Mouse (Mus musculus) MEL (cell line): Measurements from ENCODE around the gene Rps11. TPM values are rescaled to one million over a fixed set of nuclear protein-coding genes. Genes with fewer than 3 reads are reported as not detected.

ENCODE experiments used
- DNase-seq: peaks from one replicate; pipeline ENCODE4 v3.0.0; 2011; ENCODE audit warnings: low read depth, low spot score
- H3K27ac ChIP-seq: 2 replicates; pipeline ENCODE4 v1.5.1; 2012; ENCODE audit warnings: low read depth, mild to moderate bottlenecking, control low read depth, low read length, moderate library complexity; ENCODE audit not compliant: control insufficient read depth
- H3K27me3 ChIP-seq, 2 experiments: fragments of 150-350 bp in 1 of 2; sonication (generic) in 1 of 2; 2 replicates each; pipeline ENCODE4 v1.6.1; 2012; ENCODE audit warnings: low read length in 2 of 2, mild to moderate bottlenecking in 2 of 2, improper control_type of control experiment in 1 of 2, moderate library complexity in 1 of 2; ENCODE audit not compliant: insufficient read depth in 2 of 2, control insufficient read depth in 1 of 2
- H3K36me3 ChIP-seq, 2 experiments: 2 replicates each; pipeline ENCODE4 v1.6.1; 2012 to 2014; ENCODE audit warnings: low read length in 2 of 2, improper control_type of control experiment in 1 of 2, inconsistent platforms in 1 of 2, mild to moderate bottlenecking in 1 of 2; ENCODE audit not compliant: insufficient read depth in 2 of 2, control insufficient read depth in 1 of 2
- H3K4me1 ChIP-seq, 2 experiments: fragments of 150-350 bp in 1 of 2; sonication (generic) in 1 of 2; 2 replicates each; pipeline ENCODE4 v1.6.1; 2012; ENCODE audit warnings: low read length in 2 of 2, improper control_type of control experiment in 1 of 2, mild to moderate bottlenecking in 1 of 2; ENCODE audit not compliant: insufficient read depth in 2 of 2, control insufficient read depth in 1 of 2
- H3K4me3 ChIP-seq, 2 experiments: fragments of 150-350 bp in 1 of 2; sonication (generic) in 1 of 2; 2 replicates each; pipeline ENCODE4 v1.5.1; 2012; ENCODE audit warnings: low read depth in 2 of 2, low read length in 2 of 2, mild to moderate bottlenecking in 2 of 2, moderate library complexity in 2 of 2, control low read depth in 1 of 2, improper control_type of control experiment in 1 of 2; ENCODE audit not compliant: control insufficient read depth in 1 of 2, insufficient read depth in 1 of 2
- H3K79me2 ChIP-seq: 2 replicates; pipeline ENCODE4 v1.6.1; 2012; ENCODE audit warnings: mild to moderate bottlenecking, low read length, moderate library complexity; ENCODE audit not compliant: control insufficient read depth, poor library complexity, insufficient read depth
- H3K9ac ChIP-seq: 2 replicates; pipeline ENCODE4 v1.6.1; 2012; ENCODE audit warnings: low read depth, mild to moderate bottlenecking, control low read depth, low read length, moderate library complexity; ENCODE audit not compliant: control insufficient read depth, poor library complexity, severe bottlenecking
- H3K9me3 ChIP-seq: fragments of 150-350 bp; sonication (generic); replicated peaks from 2 replicates; pipeline ENCODE4 v1.6.1; 2012; ENCODE audit warnings: mild to moderate bottlenecking, low read length, improper control_type of control experiment, moderate library complexity; ENCODE audit not compliant: insufficient read depth
- CTCF ChIP-seq, 3 experiments: IDR thresholded peaks in 2 of 3; conservative IDR thresholded peaks in 1 of 3; 2 replicates each; pipeline ENCODE4 v1.5.1; 2011 to 2012; ENCODE audit warnings: low read length in 3 of 3, low read depth in 2 of 3, mild to moderate bottlenecking in 2 of 3, improper control_type of control experiment in 1 of 3, inconsistent platforms in 1 of 3, mixed read lengths in 1 of 3, moderate library complexity in 1 of 3; ENCODE audit not compliant: control insufficient read depth in 1 of 3, insufficient read depth in 1 of 3, poor library complexity in 1 of 3, severe bottlenecking in 1 of 3
- E2F4 ChIP-seq: IDR thresholded peaks from 2 replicates; pipeline ENCODE4 v1.6.1; 2011; ENCODE audit warnings: low read depth, low read length, improper control_type of control experiment, borderline replicate concordance
- ELF1 ChIP-seq: IDR thresholded peaks from 2 replicates; pipeline ENCODE4 v1.6.1; 2014; ENCODE audit warnings: low read depth, mild to moderate bottlenecking, inconsistent platforms, low read length, improper control_type of control experiment, moderate library complexity
- EP300 ChIP-seq, 2 experiments: IDR thresholded peaks; 2 replicates each; pipeline ENCODE4 v1.6.1; 2011; ENCODE audit warnings: improper control_type of control experiment in 2 of 2, low read length in 2 of 2, low read depth in 1 of 2, mild to moderate bottlenecking in 1 of 2
- ETS1 ChIP-seq: IDR thresholded peaks from 2 replicates; pipeline ENCODE4 v1.6.1; 2012; ENCODE audit warnings: low read depth, mild to moderate bottlenecking, inconsistent platforms, low read length, improper control_type of control experiment, moderate library complexity
- GABPA ChIP-seq: IDR thresholded peaks from 2 replicates; pipeline ENCODE4 v1.6.1; 2012; ENCODE audit warnings: low read depth, mild to moderate bottlenecking, inconsistent platforms, low read length, improper control_type of control experiment, moderate library complexity
- GATA1 ChIP-seq: IDR thresholded peaks from 2 replicates; pipeline ENCODE4 v1.6.1; 2011; ENCODE audit warnings: low read depth, low read length, improper control_type of control experiment
- HCFC1 ChIP-seq: IDR thresholded peaks from 2 replicates; pipeline ENCODE4 v1.6.1; 2012; ENCODE audit warnings: low read depth, mild to moderate bottlenecking, inconsistent platforms, low read length, improper control_type of control experiment, moderate library complexity
- KAT2A ChIP-seq: conservative IDR thresholded peaks from 2 replicates; pipeline ENCODE4 v1.6.1; 2012; ENCODE audit warnings: low read depth, low read length, improper control_type of control experiment, inconsistent platforms
- MAX ChIP-seq: IDR thresholded peaks from 2 replicates; pipeline ENCODE4 v1.6.1; 2011; ENCODE audit warnings: low read length, improper control_type of control experiment
- MAZ ChIP-seq: IDR thresholded peaks from 2 replicates; pipeline ENCODE4 v1.6.1; 2012; ENCODE audit warnings: low read depth, mild to moderate bottlenecking, inconsistent platforms, low read length, improper control_type of control experiment
- MXI1 ChIP-seq: IDR thresholded peaks from 2 replicates; pipeline ENCODE4 v1.6.1; 2011; ENCODE audit warnings: mild to moderate bottlenecking, low read depth, low read length, improper control_type of control experiment
- MYB ChIP-seq: IDR thresholded peaks from 2 replicates; pipeline ENCODE4 v1.6.1; 2011; ENCODE audit warnings: mild to moderate bottlenecking, low read depth, low read length, improper control_type of control experiment
- MYC ChIP-seq: IDR thresholded peaks from 2 replicates; pipeline ENCODE4 v1.6.1; 2011; ENCODE audit warnings: low read depth, mild to moderate bottlenecking, low read length, improper control_type of control experiment, moderate library complexity
- NELFE ChIP-seq: IDR thresholded peaks from 2 replicates; pipeline ENCODE4 v1.6.1; 2011; ENCODE audit warnings: low read depth, low read length, improper control_type of control experiment
- NRF1 ChIP-seq: IDR thresholded peaks from 2 replicates; pipeline ENCODE4 v1.6.1; 2014; ENCODE audit warnings: low read depth, mild to moderate bottlenecking, inconsistent platforms, low read length, improper control_type of control experiment, moderate library complexity; ENCODE audit not compliant: poor library complexity, insufficient read depth, severe bottlenecking
- POLR2A ChIP-seq, 2 experiments: IDR thresholded peaks; 2 replicates each; pipeline ENCODE4 v1.6.1; 2011 to 2012; ENCODE audit warnings: low read length in 2 of 2, mild to moderate bottlenecking in 2 of 2, control low read depth in 1 of 2, improper control_type of control experiment in 1 of 2, low read depth in 1 of 2, moderate library complexity in 1 of 2; ENCODE audit not compliant: control insufficient read depth in 1 of 2, insufficient read depth in 1 of 2, poor library complexity in 1 of 2
- RCOR1 ChIP-seq: IDR thresholded peaks from 2 replicates; pipeline ENCODE4 v1.6.1; 2012; ENCODE audit warnings: low read depth, mild to moderate bottlenecking, inconsistent platforms, low read length, improper control_type of control experiment
- SIN3A ChIP-seq: IDR thresholded peaks from 2 replicates; pipeline ENCODE4 v1.6.1; 2012; ENCODE audit warnings: low read length, improper control_type of control experiment, inconsistent platforms
- TAL1 ChIP-seq: IDR thresholded peaks from 2 replicates; pipeline ENCODE4 v1.6.1; 2012; ENCODE audit warnings: mild to moderate bottlenecking, inconsistent platforms, low read length, moderate library complexity, mixed read lengths
- TBP ChIP-seq: IDR thresholded peaks from 2 replicates; pipeline ENCODE4 v1.8.0; 2011; ENCODE audit warnings: low read depth, low read length, improper control_type of control experiment
- TCF12 ChIP-seq: IDR thresholded peaks from 2 replicates; pipeline ENCODE4 v1.6.1; 2014; ENCODE audit warnings: low read depth, mild to moderate bottlenecking, inconsistent platforms, low read length, improper control_type of control experiment, moderate library complexity
- USF1 ChIP-seq: IDR thresholded peaks from 2 replicates; pipeline ENCODE4 v1.6.1; 2014; ENCODE audit warnings: low read depth, mild to moderate bottlenecking, inconsistent platforms, low read length, improper control_type of control experiment, moderate library complexity
- USF2 ChIP-seq, 2 experiments: IDR thresholded peaks; 2 replicates each; pipeline ENCODE4 v1.6.1; 2011 to 2012; ENCODE audit warnings: improper control_type of control experiment in 2 of 2, low read length in 2 of 2, borderline replicate concordance in 1 of 2, inconsistent platforms in 1 of 2, low read depth in 1 of 2, mild to moderate bottlenecking in 1 of 2; ENCODE audit not compliant: insufficient read depth in 1 of 2
- ZC3H11A ChIP-seq: IDR thresholded peaks from 2 replicates; pipeline ENCODE4 v1.6.1; 2012; ENCODE audit warnings: low read depth, mild to moderate bottlenecking, inconsistent platforms, low read length, improper control_type of control experiment
- ZNF384 ChIP-seq: IDR thresholded peaks from 2 replicates; pipeline ENCODE4 v1.6.1; 2012; ENCODE audit warnings: low read depth, mild to moderate bottlenecking, inconsistent platforms, low read length, improper control_type of control experiment
- polyA plus RNA-seq, 2 experiments: library from polyadenylated mRNA; stranded (reverse) in 1 of 2; unstranded in 1 of 2; fragments of >175 nt in 1 of 2; fragments of >200 nt in 1 of 2; gene quantifications; 2 replicates each; pipeline versions ENCODE4 v1.2.1 to v1.2.4; 2012; ENCODE audit warnings: low replicate concordance in 2 of 2, low read depth in 1 of 2; ENCODE audit not compliant: insufficient read length in 2 of 2, insufficient read depth in 1 of 2, missing spikeins in 1 of 2
- total RNA-seq: library from RNA; depleted of rRNA; stranded (reverse); fragments of 300-350 nt; gene quantifications from 2 replicates; pipeline ENCODE4 v1.2.3, GENCODE M21; 2012

The Rps11 gene
- total and polyA plus RNA-seq, 3 experiments = 2,708 to 5,434 (median 3,189) TPM

GRCm38 (mm10) chr7:45135993-45136567, 11.8 kb upstream of the Rps11 start, which contains the start of the genes Gm45713 and Flt3l (continued):
- peak; percentile 91 for TF ChIP-seq SIN3A
- TF ChIP-seq ETS1 = peak; percentile 95
- no peak for TF ChIP-seq GABPA
- 0 out of 2 replicates have a peak, but pooled peaks have one; percentile 11 for TF ChIP-seq RCOR1
- TF ChIP-seq HCFC1 = peak; percentile 63; the same call in 1 of the 2 replicates
- TF ChIP-seq MXI1 = peak; percentile 75
- 0 out of 2 replicates have a peak, but pooled peaks have one; percentile 26 for TF ChIP-seq NRF1
- TF ChIP-seq ZC3H11A = no peak
- TF ChIP-seq ELF1 = 0 out of 2 replicates have a peak, but pooled peaks have one; percentile 17
- no peak; the same call in 1 of the 2 replicates for TF ChIP-seq KAT2A
- no peak for TF ChIP-seq E2F4
- TF ChIP-seq TCF12 = peak; percentile 59
- TF ChIP-seq MYB = no peak
- no peak for TF ChIP-seq TAL1
- peak; percentile 56 for TF ChIP-seq NELFE
- no peak for TF ChIP-seq GATA1

DNA sequence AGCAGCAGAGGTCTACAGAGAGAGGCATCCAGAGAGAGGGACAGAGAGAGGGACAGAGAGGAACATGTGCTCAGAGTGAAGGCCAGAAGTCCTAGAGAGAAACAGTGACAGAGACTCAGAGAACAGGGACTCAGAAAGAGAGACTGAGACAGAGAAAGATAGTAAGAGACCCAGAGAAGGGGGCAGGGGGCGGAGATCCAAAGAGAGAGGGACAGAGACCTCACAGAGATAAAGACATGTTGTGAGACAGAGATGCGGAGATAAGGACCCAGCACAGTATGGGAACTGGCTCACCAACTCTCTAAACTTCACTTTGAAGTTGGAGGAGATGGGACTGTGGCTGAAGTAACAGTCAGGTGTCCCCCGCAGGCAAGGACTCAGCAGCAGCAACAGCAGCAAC, 11.1 kb upstream of the Rps11 start:
- Histone ChIP-seq H3K9ac (peak overlapping the region; percentile 75), H3K9me3 (no peaks in the 10 kb centered on the region), H3K27me3 (no peaks in the 10 kb centered on the region), H3K4me1 (peaks cover 11 to 29% of the 10 kb centered on the region in 2 experiments), H3K27ac (peak overlapping the region; percentile 92), H3K4me3 (peak overlapping the region; percentile 61 to 74), H3K79me2 (no peaks in the 10 kb centered on the region; the same call in 1 of the 2 replicates), H3K36me3 (peaks cover 0 to 18% of the 10 kb centered on the region in 2 experiments; a peak in 2 of 4 replicates)
- TF ChIP-seq ETS1 (peak; percentile 55; the same call in 1 of the 2 replicates), SIN3A (peak; percentile 48), CTCF (IDR thresholded peaks at IDR 0.05 in 2 of 3, conservative IDR thresholded peaks at IDR 0.05 in 1 of 3; ENCODE audit: control insufficient read depth in 1 of 3, insufficient read depth in 1 of 3, low read depth in 2 of 3, low read length in 3 of 3, poor library complexity in 1 of 3, severe bottlenecking in 1 of 3) (no peak), MAZ (no peak; the same call in none of the 2 replicates), MAX (peak; percentile 70; the same call in 1 of the 2 replicates), MYC (peak; percentile 57; the same call in 1 of the 2 replicates), EP300 (IDR thresholded peaks at IDR 0.05; ENCODE audit: low read depth in 1 of 2, low read length in 2 of 2) (peak in 1 of 2 experiments; percentile 23; a peak in 1 of 4 replicates), POLR2A (IDR thresholded peaks at IDR 0.05; ENCODE audit: control insufficient read depth in 1 of 2, insufficient read depth in 1 of 2, low read depth in 1 of 2, low read length in 2 of 2, poor library complexity in 1 of 2) (peak in 1 of 2 experiments; percentile 6; a peak in 1 of 4 replicates), ZNF384 (no peak), GATA1 (peak; percentile 93), USF1 (no peak), TBP (0 out of 2 replicates have a peak, but pooled peaks have one; percentile 30), USF2 (IDR thresholded peaks at IDR 0.05; ENCODE audit: borderline replicate concordance in 1 of 2, insufficient read depth in 1 of 2, low read depth in 1 of 2, low read length in 2 of 2) (no peak)
- DNase-seq = peak; percentile 74
